Mouse (Mus musculus) heart, embryonic 14.5 days (tissue): ENCODE measurements around the gene Strip1. TPM values are rescaled to one million over a fixed set of nuclear protein-coding genes. Genes with fewer than 3 reads are reported as not detected.

ENCODE experiments used
- ATAC-seq: fragments of 200-750 bp; cut with Nextera tagmentation; 2 replicates; pipeline ENCODE4 v1.8.0; 2017; ENCODE audit warnings: low read depth, moderate TSS enrichment; ENCODE audit not compliant: insufficient number of reproducible peaks, insufficient read depth, low FRiP score
- H3K27ac ChIP-seq, 2 experiments: fragments of 200-500 bp in 1 of 2; fragments of 300-500 bp in 1 of 2; sonication (generic) in 1 of 2; replicated peaks in 1 of 2; 2 replicates each; pipeline ENCODE4 v1.5.1; 2012 to 2014; ENCODE audit warnings: low read depth in 2 of 2, low read length in 2 of 2, control low read depth in 1 of 2, mild to moderate bottlenecking in 1 of 2, mixed read lengths in 1 of 2; ENCODE audit not compliant: control insufficient read depth in 1 of 2, insufficient read depth in 1 of 2
- H3K27me3 ChIP-seq: fragments of 300-500 bp; sonication (generic); 2 replicates; pipeline ENCODE4 v1.6.1; 2014; ENCODE audit warnings: mild to moderate bottlenecking, low read length, control low read depth; ENCODE audit not compliant: control insufficient read depth, insufficient read depth
- H3K36me3 ChIP-seq: fragments of 300-500 bp; sonication (generic); 2 replicates; pipeline ENCODE4 v1.6.1; 2014; ENCODE audit warnings: mild to moderate bottlenecking, control low read depth, low read length, mixed read lengths; ENCODE audit not compliant: control insufficient read depth, insufficient read depth
- H3K4me1 ChIP-seq, 2 experiments: fragments of 200-500 bp in 1 of 2; fragments of 300-500 bp in 1 of 2; sonication (generic) in 1 of 2; 2 replicates each; pipeline ENCODE4 v1.6.1; 2012 to 2014; ENCODE audit warnings: low read length in 2 of 2, control low read depth in 1 of 2, mixed read lengths in 1 of 2; ENCODE audit not compliant: control insufficient read depth in 2 of 2, insufficient read depth in 2 of 2
- H3K4me2 ChIP-seq: fragments of 300-500 bp; sonication (generic); 2 replicates; pipeline ENCODE4 v1.6.1; 2014; ENCODE audit warnings: mild to moderate bottlenecking, low read length
- H3K4me3 ChIP-seq, 2 experiments: fragments of 200-500 bp in 1 of 2; fragments of 300-500 bp in 1 of 2; sonication (generic) in 1 of 2; 2 replicates each; pipeline ENCODE4 v1.5.1; 2012 to 2014; ENCODE audit warnings: low read length in 2 of 2, mild to moderate bottlenecking in 2 of 2, control low read depth in 1 of 2, low read depth in 1 of 2, moderate library complexity in 1 of 2; ENCODE audit not compliant: control insufficient read depth in 1 of 2, insufficient read depth in 1 of 2
- H3K9ac ChIP-seq: fragments of 300-500 bp; sonication (generic); 2 replicates; pipeline ENCODE4 v1.6.1; 2014; ENCODE audit warnings: mild to moderate bottlenecking, low read length
- H3K9me3 ChIP-seq: fragments of 300-500 bp; sonication (generic); 2 replicates; pipeline ENCODE4 v1.6.1; 2016; ENCODE audit warnings: low read length, control low read depth; ENCODE audit not compliant: control insufficient read depth
- WGBS: fragments of 180-500 bp; shearing (Covaris S2); extraction: QIAGEN DNeasy Blood & Tissue Kit; methylation state at CpG from one replicate; pipeline ENCODE4 v1.1.7; 2014; 5-methylcytosine and 5-hydroxymethylcytosine counted together
- polyA plus RNA-seq: library from polyadenylated mRNA; unstranded; fragments of >200 nt; fragmentation: Nextera tagmentation; extraction: Ambion mirVana; gene quantifications from 2 replicates; pipeline ENCODE4 v1.2.1, GENCODE M21; 2014

Gene Strip1
- polyA plus RNA-seq, 1 experiment from 2014 or later = 40.3 TPM

DNA sequence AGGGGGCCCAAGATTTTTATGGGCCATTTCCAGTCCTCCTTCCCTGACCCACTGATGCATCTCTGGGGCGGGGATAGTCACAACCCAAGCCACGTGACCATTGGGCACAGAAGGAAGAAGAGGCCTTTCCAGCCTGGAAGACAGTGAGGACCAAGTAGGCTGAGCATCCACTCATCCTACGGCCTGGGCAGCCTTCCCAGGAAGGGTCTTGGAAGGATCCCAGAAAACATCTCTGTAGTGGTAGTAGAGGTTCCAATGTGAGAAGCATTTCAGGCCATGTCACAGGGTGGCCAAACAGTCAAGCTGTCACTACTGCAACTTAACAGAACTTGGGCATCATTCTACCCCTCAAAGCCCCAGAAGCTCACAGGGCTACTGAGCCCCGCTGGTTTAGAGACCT, 68.9 kb downstream of the Strip1 start:
- no peaks in the 10 kb centered on the region; the same call in 1 of the 2 replicates for H3K27me3 ChIP-seq
- no peak overlapping the region for H3K4me2 ChIP-seq
- H3K4me3 ChIP-seq = no peak overlapping the region
- H3K9ac ChIP-seq = no peak overlapping the region
- H3K4me1 ChIP-seq = peaks cover 47 to 58% of the 10 kb centered on the region in 2 experiments
- no peaks in the 10 kb centered on the region for H3K9me3 ChIP-seq
- H3K36me3 ChIP-seq = no peaks in the 10 kb centered on the region
- ATAC-seq = no peak
- WGBS = 82% methylated on average over 4 of the region's 4 CpGs
- H3K27ac ChIP-seq = no peak overlapping the region; a peak in 1 of 4 replicates

Other genes starting within 250 kb of the Strip1 start
- 0.08 and 0.12 TPM in 2 replicates for gene Kcnc4, start 172.1 kb downstream of the Strip1 start, polyA plus RNA-seq
- gene Slc6a17, start 113.7 kb downstream of the Strip1 start, polyA plus RNA-seq = 4.5 and 5.2 TPM in 2 replicates
- gene Ubl4b, start 76.6 kb downstream of the Strip1 start, polyA plus RNA-seq = not detected in 2 replicates
- gene Alx3, start 36.7 kb downstream of the Strip1 start, polyA plus RNA-seq = 0.11 TPM in 1 of 2 replicates, not detected in the other
- gene Gm10961, start 372 bp downstream of the Strip1 start, polyA plus RNA-seq = not detected in 2 replicates
- 63.7 and 64.4 TPM in 2 replicates for gene Ahcyl1, start 64.9 kb upstream of the Strip1 start, polyA plus RNA-seq
- gene Csf1, start 128.8 kb upstream of the Strip1 start, polyA plus RNA-seq = 8.5 and 10.1 TPM in 2 replicates
- gene Eps8l3, start 245.5 kb upstream of the Strip1 start, polyA plus RNA-seq = not detected in 2 replicates